Mouse (Mus musculus): ENCODE results near the gene Prr15.

The Prr15 gene

GRCm38 (mm10) chr6:54331765-54332164 lies 6.1 kb downstream of the Prr15 start:
- DNase-seq (ENCODE audit: low spot score in 2 of 2): no peak

- DNase-seq (ENCODE audit: low spot score in 2 of 2): no peak
These were observed 6.6 kb downstream of the Prr15 start for GRCm38 (mm10) chr6:54332203-54332602.

DNA sequence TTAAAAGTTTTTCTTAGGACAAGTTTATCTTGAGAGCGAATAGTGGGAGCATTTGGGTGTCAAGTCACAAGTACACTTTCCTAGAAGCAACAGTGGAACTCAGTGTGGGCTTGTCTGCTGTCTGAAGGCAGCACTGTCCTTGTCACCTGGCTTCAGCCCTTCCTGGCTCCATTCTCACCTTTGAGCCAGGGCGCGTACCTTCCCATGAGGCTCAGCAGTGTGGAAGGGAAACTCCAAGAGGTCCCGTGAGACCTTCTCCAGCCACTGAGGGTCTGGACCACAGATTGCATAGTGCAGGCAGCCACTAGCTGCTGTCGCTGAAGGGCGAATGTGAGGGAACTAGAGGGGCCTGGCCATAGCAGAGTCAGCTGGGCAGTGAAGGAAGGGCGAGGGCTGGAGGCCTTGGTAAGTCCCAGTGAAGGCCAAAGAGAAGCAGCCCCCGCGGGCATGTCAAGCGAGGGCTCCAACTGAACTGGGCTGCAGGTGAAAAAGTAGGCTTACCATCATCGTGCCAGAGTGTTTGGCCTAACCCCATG lies 7.5 kb downstream of the Prr15 start:
- DNase-seq (ENCODE audit: low spot score in 2 of 2): no peak

- no peak for DNase-seq (ENCODE audit: low spot score in 2 of 2)
These were observed 8.2 kb downstream of the Prr15 start for GRCm38 (mm10) chr6:54333652-54334396.

DNA sequence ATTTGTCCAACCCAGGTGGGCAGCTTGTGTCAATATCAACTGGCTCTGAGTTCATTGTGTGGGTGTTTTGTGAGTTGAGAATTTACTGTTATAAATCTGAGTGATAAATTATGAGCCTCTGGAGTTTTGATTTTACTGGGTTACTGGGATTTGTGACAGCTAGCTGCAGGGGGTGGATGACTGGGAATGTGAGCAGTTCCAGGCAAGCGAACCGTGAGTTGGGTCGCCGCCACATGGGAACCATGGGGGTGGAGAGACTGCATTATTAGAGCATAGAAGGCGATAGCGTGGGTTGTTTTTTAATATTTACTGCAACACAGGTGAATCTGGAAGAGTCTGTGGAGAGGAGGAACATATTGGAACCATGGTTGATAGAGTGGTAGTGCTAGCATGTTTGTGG lies 11.7 kb downstream of the Prr15 start:
- DNase-seq (ENCODE audit: low spot score in 2 of 2): no peak

DNA sequence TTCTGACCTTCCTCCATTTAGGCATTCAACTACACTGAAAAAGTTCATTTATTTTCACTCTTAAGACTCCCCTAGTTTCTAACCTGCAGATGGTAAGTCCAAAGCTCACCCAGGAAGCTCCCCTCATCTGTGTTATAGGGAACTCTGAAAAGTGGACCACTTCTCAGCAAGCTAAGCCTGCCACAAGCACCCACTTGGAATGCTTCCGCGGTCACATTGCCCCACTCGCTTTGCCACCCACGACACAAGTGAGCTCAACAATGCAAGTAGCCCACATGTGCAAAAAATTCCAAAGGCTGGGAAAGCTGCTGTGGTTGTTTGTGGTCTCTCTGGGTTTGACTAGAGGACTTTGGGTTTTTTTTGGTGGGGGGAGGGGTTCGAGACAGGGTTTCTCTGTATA lies 15.5 kb downstream of the Prr15 start:
- no peak for DNase-seq (ENCODE audit: low spot score in 2 of 2)

- DNase-seq (ENCODE audit: low spot score in 2 of 2): no peak
These were observed 16.6 kb downstream of the Prr15 start for GRCm38 (mm10) chr6:54342223-54342622.

DNA sequence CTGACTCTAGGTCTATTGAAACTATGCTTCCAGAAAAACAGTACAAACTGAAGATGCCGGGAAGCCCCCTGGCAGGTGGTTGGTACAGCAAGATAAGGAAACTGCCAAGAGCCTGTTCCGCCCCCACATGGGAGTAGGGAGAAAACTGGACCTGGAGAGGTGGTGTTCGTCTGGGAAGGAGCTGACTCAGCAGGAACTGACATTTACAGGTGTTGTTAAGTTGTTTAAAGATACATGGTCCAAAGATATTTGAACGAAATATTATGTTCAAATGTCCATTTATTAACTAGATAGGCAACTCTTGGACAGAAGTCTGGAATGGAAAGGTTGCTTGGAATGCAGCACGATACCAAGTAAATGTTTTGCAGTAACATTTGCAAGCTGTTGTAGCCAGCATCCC lies 26.2 kb downstream of the Prr15 start:
- no peak for DNase-seq (ENCODE audit: low spot score in 2 of 2)

DNA sequence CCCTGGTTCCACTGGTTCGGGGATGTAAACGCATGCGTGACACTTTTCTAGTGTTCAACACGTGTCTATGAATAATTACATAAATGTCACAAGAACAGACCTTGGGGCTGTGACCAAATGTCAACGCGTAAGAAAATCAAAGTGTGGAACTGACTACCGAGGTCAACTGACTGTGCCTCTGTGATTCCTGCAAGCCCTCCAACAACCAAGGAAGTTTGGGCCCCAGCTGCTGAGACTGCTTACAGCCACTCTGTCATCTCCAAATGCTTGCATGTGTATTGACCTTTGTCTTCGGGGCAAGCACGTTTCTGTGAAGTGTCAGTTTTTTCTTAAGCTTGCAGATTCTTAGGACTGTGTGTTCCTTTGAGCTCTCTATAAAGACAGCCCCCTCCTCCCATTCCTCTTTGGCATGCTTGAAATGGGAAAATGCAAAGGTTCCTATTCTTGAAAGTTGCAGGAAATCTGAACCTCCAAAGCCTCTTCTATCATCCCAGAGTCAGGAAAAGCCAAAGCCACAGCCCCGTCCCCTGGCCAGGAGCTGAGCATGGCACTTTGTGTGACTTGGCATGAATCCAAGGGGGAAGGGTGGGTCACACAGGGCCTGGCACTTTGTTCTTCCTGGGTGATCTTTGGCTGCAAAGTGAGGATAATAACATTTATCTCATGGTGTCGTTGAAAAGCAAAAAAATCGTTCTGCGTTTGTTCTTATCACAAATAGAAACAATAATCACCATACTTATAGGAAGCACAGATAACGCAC lies 27.5 kb downstream of the Prr15 start:
- DNase-seq (ENCODE audit: low spot score in 2 of 2): no peak

- no peak for DNase-seq (ENCODE audit: low spot score in 2 of 2)
These were observed 28.1 kb downstream of the Prr15 start for GRCm38 (mm10) chr6:54353698-54354097.

GRCm38 (mm10) chr6:54355626-54356025 lies 30.0 kb downstream of the Prr15 start:
- no peak for DNase-seq (ENCODE audit: low spot score in 2 of 2)

GRCm38 (mm10) chr6:54362526-54363324 lies 37.1 kb downstream of the Prr15 start:
- no peak for DNase-seq (ENCODE audit: low spot score in 2 of 2)

DNA sequence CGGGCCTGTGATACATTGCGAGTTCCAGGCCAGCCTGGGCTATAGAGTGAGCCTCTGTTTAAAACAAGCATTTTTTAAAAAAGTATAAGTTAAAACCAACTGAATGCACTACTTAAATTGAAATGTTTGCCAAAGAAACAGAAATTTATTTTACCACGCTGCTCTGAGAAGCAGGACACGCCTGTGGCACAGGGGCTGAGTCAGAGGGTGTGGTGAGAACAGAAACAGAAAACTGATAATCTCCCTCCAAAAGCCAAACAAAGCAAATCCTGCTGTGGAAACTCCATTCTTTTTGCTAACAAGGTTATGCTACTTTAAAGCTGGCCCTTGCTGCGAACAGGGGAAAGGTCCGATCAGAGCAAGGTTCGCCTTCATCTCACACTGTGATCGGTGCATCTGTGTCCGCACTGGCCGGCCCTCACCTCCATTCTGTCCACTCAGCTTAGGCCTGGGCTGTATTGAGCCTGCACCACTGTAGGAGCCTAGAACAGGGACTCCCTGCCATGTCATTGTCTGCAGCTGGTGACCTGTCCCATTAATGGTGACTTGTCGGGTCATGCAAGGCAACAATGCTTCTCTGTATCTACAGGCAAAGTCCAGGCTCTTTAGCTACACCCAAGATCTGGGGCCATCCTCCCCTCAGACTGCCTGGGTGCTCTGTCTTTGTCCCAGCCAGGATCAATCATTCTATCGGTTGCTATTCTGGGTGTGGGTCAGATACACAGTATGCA lies 38.9 kb downstream of the Prr15 start:
- DNase-seq (ENCODE audit: low spot score in 2 of 2): no peak

GRCm38 (mm10) chr6:54366607-54367006 lies 41.0 kb downstream of the Prr15 start:
- no peak for DNase-seq (ENCODE audit: low spot score in 2 of 2)

DNA sequence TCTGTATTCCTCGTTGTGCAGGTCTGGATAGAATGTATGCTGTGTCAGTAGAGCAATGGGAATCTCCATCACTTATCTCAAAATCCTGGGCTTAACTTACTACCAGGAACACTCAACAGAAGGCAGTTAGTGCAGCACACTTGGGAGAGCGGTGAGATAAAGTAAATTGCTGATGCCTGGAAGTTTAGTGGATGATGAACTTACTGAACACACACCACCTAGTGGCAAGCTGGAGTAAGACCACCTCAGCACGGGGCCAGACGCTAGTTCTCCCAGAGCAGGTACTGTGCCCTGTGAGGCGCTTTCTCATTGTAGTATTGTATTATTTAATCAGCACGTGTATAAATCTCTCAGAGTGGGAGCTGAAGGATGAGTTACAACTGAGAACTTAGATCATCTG lies 42.4 kb downstream of the Prr15 start:
- no peak for DNase-seq (ENCODE audit: low spot score in 2 of 2)

GRCm38 (mm10) chr6:54369913-54370542 lies 44.4 kb downstream of the Prr15 start:
- no peak for DNase-seq (ENCODE audit: low spot score in 2 of 2)

GRCm38 (mm10) chr6:54371874-54372273 lies 46.2 kb downstream of the Prr15 start:
- no peak for DNase-seq (ENCODE audit: low spot score in 2 of 2)

DNA sequence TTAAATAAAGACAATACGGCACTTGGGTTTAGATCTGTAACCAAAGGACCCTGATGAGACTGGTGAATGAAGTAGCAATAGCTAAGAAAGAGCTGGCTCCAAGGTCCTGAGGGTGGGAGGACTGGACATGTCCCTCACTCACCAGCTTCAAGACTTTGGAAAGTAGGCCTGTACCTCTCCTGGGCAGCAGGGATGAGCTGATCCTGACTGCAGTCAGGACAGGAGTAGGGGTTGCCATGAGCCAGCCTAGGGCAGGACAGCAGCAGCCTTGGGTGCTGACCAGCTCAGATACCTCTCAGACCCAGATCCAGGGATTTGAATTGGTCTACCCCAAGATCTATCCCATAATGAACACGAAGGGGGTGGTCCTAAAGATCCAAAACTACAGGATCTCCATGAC lies 53.7 kb downstream of the Prr15 start:
- DNase-seq (ENCODE audit: low spot score in 2 of 2): no peak

All from spleen, postnatal 4 days (tissue).